Mouse (Mus musculus) kidney, postnatal 36 days (tissue): Measurements from ENCODE around the gene Atp8a1.

Experiments used
- DNase-seq, 2 experiments: peaks; one replicate each; pipeline ENCODE4 v3.0.0; 2021 to 2022; ENCODE audit warnings: mixed read lengths in 2 of 2

Gene Atp8a1

DNA sequence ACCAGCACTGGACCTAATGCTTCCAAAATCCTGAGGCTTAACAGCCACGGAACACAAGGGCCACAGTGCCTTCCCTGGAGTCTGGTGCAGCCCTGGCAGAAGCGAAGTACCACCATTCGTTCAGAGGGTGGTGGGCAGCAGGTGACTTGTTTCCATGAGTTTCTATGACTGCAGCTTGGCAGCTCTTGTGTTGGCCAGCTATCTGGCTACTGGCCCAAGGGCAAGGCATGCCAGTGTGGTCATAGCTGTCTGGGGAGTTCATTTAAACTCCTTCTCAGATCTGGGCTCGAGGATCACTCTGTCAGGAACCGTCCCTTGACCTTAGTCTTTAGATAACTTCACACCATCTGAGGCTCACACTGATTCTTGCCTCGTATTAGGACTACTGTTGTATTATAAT is 89.1 kb downstream of the Atp8a1 start:
- peak in 1 of 2 experiments; percentile 21 for DNase-seq

DNA sequence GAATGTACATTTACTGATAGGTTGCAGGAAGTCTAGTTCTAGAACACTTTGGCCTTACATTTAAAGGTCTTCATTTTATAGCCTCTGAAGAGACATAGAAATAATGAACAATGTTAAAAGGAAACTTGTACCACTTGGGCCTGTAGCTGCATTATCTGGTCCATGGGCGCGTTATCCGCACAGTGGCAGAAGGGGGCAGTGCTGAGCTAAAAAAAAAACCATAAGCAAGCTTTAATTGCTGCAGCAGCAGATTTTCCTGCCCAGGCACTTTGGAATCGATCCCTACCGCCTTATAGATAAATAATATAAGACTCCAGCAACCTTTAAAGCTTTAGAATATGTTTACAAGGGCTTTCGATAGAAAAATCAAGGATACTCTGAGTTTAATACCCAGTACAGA is 91.1 kb downstream of the Atp8a1 start:
- peak; percentile 18 to 64 for DNase-seq

DNA sequence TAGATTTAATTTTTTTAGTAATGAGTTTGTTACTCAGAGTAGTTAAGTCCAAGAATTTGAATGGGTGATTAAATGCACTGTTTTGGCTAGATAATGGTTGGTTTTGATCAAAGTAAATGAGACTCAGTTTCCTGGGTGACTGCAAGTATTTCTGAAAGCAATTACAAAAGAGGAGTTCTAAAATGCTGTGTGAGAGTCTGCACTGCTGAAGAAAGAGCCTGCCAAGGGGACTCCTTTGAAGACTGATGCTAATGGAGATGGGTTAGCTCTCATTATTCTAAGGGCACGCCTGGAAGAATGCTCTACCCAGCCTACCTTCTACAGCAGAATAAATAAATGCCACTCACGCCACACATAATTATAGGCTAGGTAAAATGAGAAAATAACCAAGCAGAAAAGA is 94.2 kb downstream of the Atp8a1 start:
- DNase-seq: no peak

GRCm38 (mm10) chr5:67752629-67753028 is 94.6 kb downstream of the Atp8a1 start:
- no peak for DNase-seq

DNA sequence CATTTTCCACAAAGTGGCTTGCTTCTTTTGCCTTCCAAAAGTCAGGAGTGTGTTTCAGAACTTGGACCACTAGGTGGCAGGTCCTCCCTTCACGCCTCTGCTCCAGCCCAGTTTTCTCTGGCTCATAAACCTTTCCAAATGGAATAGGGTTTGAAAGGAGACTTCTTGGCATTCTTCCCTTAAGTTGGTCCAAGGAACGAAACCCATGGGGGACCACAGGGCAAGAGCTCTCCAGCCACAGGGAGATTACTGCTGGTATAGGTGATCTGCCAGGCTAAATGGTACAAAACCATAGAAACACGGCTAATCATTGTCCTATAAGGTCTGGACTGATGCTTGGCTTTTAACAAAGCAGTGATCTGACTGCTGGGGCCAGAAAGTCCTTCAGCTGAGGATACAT is 95.2 kb downstream of the Atp8a1 start:
- DNase-seq: peak; percentile 25 to 65

DNA sequence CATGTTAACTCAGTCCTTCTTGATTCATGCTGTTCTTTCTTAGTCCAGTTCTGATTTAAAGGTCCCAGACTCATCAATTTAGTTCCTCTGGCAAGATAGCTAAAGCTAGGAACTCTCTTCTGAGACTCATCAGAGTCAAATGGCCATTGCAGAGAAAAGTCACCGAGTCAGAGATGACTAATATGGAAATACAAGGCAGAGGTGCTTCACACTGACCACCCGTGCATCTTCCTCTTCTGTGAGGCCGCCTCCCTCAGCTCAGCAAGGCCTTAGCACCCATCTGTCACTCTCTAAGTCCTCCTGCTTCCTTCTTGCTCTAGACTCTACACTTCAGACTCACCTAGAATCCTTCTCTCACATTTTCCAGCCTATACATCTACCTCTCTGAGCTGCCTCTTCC is 108.0 kb downstream of the Atp8a1 start:
- no peak for DNase-seq

- no peak for DNase-seq
These were observed 109.1 kb downstream of the Atp8a1 start for GRCm38 (mm10) chr5:67738133-67738532.

- DNase-seq: no peak
These were observed 111.5 kb downstream of the Atp8a1 start for GRCm38 (mm10) chr5:67735771-67736170.

DNA sequence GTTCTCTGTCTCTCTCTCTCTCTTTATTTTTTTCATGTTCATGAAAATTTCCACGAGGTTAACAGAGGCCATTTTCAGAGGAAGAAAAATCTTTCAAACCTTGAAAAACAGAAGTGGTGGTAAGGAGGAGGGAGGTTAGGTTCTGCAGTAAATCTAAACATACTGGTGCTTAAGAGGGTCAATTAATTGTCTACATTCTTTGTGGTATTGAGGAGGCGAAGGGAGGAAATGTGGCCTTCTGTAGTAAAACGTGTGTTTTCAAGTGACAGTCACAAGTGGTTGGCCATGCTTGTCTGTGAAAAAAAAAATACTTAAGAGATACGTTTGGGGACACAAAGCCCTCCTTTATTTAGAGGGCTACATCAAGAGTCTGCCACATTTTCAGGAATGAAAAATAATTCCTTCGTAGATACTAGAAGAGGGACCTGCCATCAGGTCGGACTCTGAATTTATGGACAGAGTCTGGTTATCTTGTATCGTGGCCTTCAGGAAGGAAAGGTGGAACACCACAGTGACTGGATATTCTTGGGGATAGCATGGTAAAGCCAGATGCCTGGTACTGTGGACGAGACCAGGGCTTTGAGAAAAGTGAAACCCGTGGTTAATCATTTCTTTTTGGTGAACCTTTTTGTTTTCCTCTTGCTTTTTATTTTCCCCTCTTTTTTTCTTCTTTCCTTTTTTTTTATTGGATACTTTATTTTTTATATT is 113.5 kb downstream of the Atp8a1 start:
- DNase-seq: no peak

- DNase-seq: no peak
These were observed 114.1 kb downstream of the Atp8a1 start for GRCm38 (mm10) chr5:67733150-67733549.

GRCm38 (mm10) chr5:67727755-67728154 is 119.5 kb downstream of the Atp8a1 start:
- no peak for DNase-seq

GRCm38 (mm10) chr5:67726810-67727209 is 120.4 kb downstream of the Atp8a1 start:
- DNase-seq: no peak

DNA sequence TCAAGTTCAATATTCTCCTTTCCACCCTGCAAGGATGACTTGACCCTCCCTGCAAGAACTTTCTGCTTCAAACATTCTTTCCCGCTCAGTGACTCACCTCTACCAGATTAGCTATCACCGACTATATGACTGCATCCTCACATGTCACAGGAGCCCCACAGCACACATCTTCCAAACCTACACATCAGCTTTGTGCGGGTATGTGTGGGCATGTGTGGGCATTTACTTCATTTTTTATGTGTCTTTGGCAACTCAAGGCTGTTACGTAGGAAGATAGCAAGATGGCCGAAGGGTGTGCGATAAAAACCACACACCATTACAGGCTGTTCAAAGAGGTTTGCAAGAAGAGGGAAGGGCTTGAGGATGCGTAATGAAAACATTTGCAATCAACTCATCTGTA is 145.6 kb downstream of the Atp8a1 start:
- DNase-seq: no peak

- DNase-seq: no peak
These were observed 147.8 kb downstream of the Atp8a1 start for GRCm38 (mm10) chr5:67699418-67699817.

GRCm38 (mm10) chr5:67698176-67698575 is 149.1 kb downstream of the Atp8a1 start:
- DNase-seq: no peak

DNA sequence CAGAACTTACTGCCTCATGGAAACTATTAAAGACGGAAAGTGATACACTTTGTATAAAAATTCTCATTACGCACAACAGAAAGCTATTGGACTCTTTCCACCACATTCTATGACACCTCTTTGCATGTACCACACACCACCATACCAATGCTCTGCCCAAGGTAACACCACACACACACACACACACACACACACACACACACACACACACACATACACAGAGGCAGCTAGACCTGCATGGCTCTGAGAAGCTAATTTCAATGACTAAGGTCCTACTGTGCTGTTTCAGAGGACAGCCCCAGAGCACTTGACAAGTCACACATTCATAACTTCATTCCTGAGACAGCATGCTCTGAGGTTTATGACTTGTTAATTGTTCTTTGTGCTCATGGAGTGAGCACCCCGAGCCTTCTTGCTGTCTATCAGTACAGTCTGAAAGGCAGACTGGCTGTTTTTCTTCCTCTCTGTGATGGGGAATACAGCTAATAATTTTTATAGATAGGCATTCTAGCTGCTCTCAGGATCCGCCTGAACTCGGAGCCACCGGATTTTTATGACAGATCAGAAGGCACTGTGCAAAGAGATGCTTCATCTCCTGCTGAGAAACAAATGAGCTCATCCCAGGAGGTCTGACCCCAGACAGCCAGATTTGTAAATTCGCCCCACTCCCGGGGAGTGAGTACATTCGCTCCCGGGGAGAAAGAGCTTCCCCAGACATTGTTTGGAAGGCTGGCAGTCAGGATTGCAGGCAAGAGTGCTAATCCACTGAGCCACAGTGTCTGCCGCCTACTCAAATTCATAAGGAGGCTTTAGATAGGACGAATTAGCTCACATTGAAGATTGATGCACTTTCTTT is 150.3 kb downstream of the Atp8a1 start:
- DNase-seq: no peak

GRCm38 (mm10) chr5:67695055-67695710 is 152.1 kb downstream of the Atp8a1 start:
- DNase-seq: no peak

GRCm38 (mm10) chr5:67690336-67690735 is 156.9 kb downstream of the Atp8a1 start:
- no peak for DNase-seq

- DNase-seq: no peak
These were observed 159.2 kb downstream of the Atp8a1 start for GRCm38 (mm10) chr5:67688001-67688400.

DNA sequence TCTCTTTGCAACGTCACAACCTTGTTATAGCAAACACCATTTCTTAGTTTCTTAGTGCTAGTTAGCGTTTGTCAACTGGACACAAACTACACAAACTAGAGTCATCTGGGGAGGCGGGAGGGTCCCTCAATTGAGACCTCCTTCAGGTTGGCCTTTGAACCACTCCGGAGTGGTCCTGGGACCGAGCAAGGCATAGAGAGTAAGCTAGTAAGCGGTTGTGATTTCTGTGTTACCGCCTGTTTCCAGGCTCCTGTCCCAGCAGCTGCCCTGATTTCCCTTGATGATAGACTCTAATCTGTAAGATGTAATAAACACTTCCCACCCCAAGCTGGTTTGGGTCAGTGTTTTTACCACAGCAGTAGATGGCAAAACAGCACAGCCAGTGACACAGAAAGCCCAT is 161.3 kb downstream of the Atp8a1 start:
- no peak for DNase-seq

GRCm38 (mm10) chr5:67685461-67685860 is 161.8 kb downstream of the Atp8a1 start:
- no peak for DNase-seq

DNA sequence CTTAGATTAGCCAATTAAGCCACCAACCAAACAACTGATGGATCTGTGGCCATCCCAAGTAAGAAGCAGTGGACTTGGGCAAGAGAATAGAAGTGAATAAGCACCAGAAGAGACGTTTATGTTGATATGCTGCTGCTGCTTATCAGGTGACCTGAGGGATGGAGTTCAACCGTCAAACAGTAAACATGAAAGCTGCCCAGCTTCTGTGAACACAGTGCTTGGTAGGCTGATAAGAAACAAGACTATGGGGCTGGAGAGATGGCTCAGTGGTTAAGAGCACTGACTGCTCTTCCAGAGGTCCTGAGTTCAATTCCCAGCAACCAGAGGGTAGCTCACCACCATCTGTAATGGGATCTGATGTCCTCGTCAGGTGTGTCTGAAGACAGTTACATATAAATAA is 168.4 kb downstream of the Atp8a1 start:
- no peak for DNase-seq

DNA sequence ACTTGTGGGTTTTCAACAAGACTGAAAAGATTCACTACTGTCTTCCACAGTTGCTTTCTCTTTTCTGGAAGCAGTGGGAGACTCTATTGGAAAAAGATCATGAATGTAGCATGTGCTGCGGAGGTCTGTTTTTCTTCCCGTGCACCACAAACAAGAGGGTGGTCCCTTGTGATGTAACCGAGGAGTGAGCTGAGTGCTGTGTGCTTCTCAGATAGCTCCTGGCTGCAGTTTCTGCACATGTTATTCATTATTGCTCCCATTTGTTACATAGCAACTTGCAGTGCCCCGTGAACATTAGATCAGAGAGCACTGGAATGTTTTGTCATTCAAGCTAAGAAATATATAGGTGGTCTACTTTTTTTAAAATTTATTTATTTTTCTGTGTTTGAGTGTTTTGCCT is 174.2 kb downstream of the Atp8a1 start:
- no peak for DNase-seq

DNA sequence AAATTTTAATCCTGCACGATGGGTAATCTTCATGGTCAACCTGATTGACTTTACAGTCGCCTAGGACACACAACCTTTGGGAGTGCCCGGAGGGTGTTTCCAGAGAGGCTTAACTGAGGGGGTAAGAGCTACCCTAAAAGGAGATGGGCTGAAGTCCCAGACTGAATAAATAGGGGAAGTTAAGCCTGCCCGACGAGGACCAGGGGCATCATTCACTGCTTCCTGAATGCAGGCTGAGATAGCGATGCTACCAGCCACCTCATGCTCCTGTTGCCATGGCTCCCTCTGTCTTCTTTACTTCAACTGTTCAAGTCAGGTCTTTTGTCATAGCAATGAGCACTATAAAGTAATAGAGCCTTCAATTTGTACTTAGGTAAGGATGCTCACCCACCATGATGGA is 177.1 kb downstream of the Atp8a1 start:
- no peak for DNase-seq
